Mouse (Mus musculus): Measurements from ENCODE around the gene Hspa1l. TPM values are rescaled to one million over a fixed set of nuclear protein-coding genes. Genes with fewer than 3 reads are reported as not detected.
"Not testable (repeated sequence)": the region's sequence is repeated elsewhere in the genome, so short reads cannot be mapped to it uniquely, and the experiment has no call there.

Gene Hspa1l
- total and polyA plus RNA-seq, 2 experiments from 2014 or later = 0.76 to 0.99 TPM

DNA sequence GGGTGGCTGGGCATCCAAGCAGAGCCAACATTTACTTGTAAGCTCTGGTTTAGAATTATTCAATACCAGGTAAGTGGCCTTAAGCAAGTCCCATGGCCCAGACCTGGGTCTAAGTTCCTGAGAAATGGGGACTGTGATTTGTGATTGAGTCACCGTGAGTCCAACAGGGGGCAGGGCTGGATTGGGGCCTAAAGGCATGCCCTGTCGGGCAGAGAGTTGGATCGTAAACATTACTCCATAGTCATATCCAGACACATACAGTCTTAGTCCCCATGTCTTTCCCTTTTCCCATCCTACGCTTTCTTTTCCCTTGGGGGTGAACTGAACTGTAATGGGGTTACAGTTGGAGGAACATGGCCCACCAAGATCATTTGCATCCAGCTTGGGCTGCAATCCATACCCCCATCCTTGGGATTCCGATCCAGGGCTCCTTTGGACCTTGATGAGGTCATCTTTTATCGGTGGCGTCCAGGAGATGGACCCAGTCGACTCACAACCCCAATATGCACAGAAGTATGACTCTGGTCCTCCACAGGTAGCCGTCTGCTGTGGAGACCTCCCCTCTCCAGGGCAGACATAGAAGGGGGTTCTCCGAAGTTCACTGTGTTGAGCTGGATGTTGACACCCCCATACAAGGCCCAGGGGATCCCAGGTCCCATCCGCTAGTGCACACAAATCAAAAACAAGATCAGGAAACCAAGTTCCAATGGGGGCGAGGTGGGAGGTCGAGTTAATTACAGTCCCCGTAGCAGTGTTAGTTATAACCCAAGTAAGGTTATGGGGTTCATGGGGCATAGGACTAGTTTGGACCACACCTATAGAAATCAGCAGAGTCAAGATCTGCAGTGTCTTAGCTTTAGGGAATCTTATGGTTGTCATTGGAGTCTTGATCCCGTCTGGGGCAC lies 26.3 kb downstream of the Hspa1l start:
- Histone ChIP-seq H3K4me2 (ENCODE audit: low read depth, low read length) (no peak overlapping the region), H3K4me3 (ENCODE audit: low read length) (no peak overlapping the region), H3K9ac (replicated peaks; ENCODE audit: low read length) (no peak overlapping the region)

DNA sequence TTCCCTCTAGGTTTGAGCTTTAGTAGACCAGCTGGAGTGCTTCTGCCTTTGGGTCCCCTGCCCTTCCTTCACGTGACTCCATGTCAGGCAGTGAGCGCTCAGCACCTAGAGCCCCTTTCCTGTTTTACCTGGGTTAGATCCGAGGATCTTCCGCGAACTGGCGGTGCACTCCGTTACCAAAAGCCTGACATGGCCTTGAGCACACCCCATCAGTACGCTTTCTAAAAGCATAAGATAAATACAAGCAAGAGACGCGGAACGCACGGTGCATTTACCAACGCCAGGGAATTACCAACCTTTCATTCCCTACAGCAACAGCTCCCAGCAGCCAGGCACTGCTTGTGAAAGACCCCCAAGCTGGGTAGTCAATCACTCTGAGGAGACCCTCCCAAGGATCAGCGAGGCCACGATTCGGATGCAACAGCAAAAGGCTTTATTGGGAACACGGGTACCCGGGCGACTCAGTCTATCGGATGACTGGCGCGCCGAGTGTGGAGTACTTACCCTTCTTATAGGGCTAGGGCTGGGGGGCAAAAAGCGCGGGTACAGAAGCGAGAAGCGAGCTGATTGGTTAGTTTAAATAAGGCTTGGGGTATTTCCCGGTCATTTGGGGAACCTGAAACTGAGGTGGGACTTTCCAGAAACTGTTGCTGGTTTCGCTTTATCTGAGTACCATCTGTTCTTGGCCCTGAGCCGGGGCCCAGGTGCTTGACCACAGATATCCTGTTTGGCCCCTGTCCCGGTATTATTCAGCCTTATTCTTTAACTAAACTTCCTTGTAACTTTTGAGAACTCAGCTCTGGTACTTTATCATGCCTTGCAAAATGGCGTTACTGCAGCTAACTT lies 27.6 kb downstream of the Hspa1l start:
- H3K36me3 ChIP-seq (ENCODE audit: insufficient read depth, low read length); H3K27me3 ChIP-seq (ENCODE audit: insufficient read depth, low read length); H3K4me1 ChIP-seq (ENCODE audit: insufficient read depth, low read length); H3K9me3 ChIP-seq (ENCODE audit: low read length); ATAC-seq; DNase-seq (ENCODE audit: low spot score): not testable (repeated sequence)
- 16% methylated on average over 29 of the region's 32 CpGs for WGBS
- Histone ChIP-seq H3K27ac (peak overlapping the region; percentile 96), H3K4me2 (ENCODE audit: low read depth, low read length) (peak overlapping the region; percentile 92), H3K4me3 (ENCODE audit: low read length) (peak overlapping the region; percentile 70), H3K9ac (replicated peaks; ENCODE audit: low read length) (peak overlapping the region; percentile 70; the same call in 1 of the 2 replicates)

More for the DNA sequence above, 26.3 kb downstream of the Hspa1l start:
- no peak for ATAC-seq
- H3K27me3 ChIP-seq (ENCODE audit: insufficient read depth, low read length) = no peaks in the 10 kb centered on the region
- H3K27ac ChIP-seq = no peak overlapping the region
- peaks cover 6% of the 10 kb centered on the region for H3K4me1 ChIP-seq (ENCODE audit: insufficient read depth, low read length)
- no peak for TF ChIP-seq CTCF (IDR thresholded peaks at IDR 0.05; ENCODE audit: low read depth)
- H3K9me3 ChIP-seq (ENCODE audit: low read length) = no peaks in the 10 kb centered on the region
- 93% methylated on average over 15 of the region's 15 CpGs for WGBS
- DNase-seq (ENCODE audit: low spot score) = no peak
- no peaks in the 10 kb centered on the region for H3K36me3 ChIP-seq (ENCODE audit: insufficient read depth, low read length)

DNA sequence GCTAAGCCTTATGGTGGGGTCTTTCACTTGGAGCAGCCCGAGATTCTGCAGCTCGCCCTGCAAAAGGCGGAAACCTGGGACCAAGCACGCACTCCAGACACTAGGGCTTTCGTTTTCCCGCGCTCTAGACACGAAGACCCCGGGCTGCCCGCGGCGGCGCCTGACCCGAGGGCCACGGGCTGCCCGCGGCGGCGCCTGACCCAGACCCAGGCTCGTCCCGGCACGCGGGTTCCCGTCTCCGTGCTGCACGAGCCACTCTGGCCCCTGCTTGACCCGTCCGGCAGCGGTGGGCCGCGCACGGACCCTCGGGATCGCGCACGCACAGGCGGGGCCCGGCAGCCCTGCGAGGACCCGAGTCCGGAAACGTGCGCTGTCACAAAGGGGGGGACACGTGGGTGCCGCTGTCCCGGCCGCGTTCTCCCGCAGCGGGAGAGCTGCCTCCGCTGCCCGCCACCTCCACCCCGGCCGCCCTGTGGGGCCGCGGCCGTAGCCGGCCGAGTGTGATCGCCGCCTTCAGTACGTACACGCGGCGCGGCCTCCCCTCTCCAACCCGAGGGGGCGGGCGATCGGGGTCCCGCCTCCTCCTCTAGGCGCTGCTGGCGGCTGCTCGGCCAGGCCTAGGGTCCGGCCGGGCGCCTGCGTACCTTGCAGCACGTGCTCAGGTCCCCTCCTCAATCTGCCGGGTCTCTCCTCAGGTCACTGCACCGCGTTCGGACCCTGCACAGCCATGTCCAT lies 28.4 kb downstream of the Hspa1l start, which contains the start of gene Vars:
Gene Vars, plus strand, starts transcription at position 271 of the 735 bp plus-strand sequence.
- Histone ChIP-seq H3K27ac (peak within 1 kb of the TSS; percentile 96), H3K4me1 (ENCODE audit: insufficient read depth, low read length) (peaks cover 6% of the 10 kb centered on the region), H3K36me3 (ENCODE audit: insufficient read depth, low read length) (peaks cover 13% of the 10 kb centered on the region), H3K9ac (replicated peaks; ENCODE audit: low read length) (peak within 1 kb of the TSS; percentile 70), H3K27me3 (ENCODE audit: insufficient read depth, low read length) (no peaks in the 10 kb centered on the region), H3K9me3 (ENCODE audit: low read length) (no peaks in the 10 kb centered on the region), H3K4me3 (ENCODE audit: low read length) (peak within 1 kb of the TSS; percentile 70), H3K4me2 (ENCODE audit: low read depth, low read length) (peak within 1 kb of the TSS; percentile 92)
- DNase-seq (ENCODE audit: low spot score) = peak; percentile 90
- peak; percentile 91 for ATAC-seq
- WGBS = under 1% methylated on average over 75 of the region's 83 CpGs
- TF ChIP-seq CTCF (IDR thresholded peaks at IDR 0.05; ENCODE audit: low read depth) = no peak

DNA sequence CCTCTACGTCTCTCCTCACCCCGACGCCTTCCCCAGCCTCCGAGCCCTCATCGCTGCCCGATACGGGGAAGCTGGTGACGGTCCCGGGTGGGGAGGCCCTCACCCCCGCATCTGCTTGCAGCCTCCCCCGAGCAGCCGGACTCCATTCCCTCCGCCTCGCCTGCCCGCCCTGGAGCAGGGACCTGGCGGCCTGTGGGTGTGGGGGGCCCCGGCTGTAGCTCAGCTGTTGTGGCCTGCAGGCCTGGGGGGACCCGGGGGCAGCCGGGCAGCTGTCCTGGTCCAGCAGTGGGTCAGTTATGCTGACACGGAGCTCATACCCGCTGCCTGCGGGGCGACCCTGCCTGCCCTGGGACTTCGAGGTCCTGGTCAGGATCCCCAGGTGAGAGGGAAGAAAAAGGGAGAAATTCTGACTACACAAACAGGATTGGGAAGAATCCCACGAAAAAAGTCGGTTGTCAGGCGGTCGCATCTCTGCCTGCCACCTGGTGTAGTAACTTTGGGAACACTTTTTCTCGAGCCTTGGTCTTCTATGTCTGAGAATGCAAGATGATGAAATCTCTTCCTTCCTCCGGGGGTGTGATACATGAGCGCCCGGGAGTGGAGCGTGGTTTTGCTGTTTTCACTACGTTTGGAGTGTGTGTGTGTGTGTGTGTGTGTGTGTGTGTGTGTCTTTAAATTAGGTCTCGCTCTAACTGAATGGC lies 29.1 kb downstream of the Hspa1l start:
- WGBS = under 1% methylated on average over 35 of the region's 35 CpGs
- no peak for ATAC-seq

DNA sequence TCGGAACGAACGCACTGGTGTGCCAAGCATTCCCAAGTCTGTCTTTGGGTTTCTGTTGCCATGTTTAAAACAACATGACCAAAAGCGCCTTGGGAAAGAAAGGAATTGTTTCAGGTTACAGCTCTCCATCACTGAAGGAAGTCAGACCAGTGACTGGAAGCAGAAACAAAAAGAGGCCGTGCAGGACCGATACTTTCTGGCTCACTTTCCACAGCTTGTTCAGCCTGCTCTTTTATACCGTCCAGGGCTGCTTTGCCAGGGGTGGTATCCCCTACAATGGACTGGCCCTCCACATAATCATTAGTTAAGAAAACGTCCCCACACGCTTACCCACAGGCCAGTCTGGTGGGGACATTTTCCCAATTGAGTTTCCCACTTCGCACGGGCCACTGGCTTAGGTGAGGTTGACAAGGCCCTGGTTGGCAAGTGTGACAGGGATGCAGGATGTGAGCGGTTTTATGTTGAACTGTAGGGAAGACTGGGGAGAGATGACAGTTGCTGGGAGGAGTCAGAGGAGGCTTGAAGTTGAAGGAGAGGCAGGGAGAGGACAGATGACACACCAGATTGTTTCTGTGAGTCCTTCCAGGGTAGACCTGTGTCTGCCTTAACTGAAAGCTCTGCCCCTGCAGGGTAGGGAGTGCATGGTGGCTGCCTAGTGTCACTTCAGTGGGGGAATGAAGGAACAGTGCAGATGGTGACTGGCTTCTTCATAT lies 29.8 kb downstream of the Hspa1l start:
- 8% methylated on average over 12 of the region's 12 CpGs for WGBS
- peak overlapping the region; percentile 7; the same call in 1 of the 2 replicates for H3K27ac ChIP-seq
- ATAC-seq = no peak

More for the DNA sequence above, 29.1 kb downstream of the Hspa1l start:
- no peak for TF ChIP-seq CTCF (IDR thresholded peaks at IDR 0.05; ENCODE audit: low read depth)
- Histone ChIP-seq H3K9ac (replicated peaks; ENCODE audit: low read length) (peak overlapping the region; percentile 70), H3K4me1 (ENCODE audit: insufficient read depth, low read length) (peaks cover 6% of the 10 kb centered on the region), H3K27ac (peak overlapping the region; percentile 96), H3K4me3 (ENCODE audit: low read length) (peak overlapping the region; percentile 70), H3K4me2 (ENCODE audit: low read depth, low read length) (peak overlapping the region; percentile 92), H3K36me3 (ENCODE audit: insufficient read depth, low read length) (peaks cover 13% of the 10 kb centered on the region), H3K9me3 (ENCODE audit: low read length) (no peaks in the 10 kb centered on the region), H3K27me3 (ENCODE audit: insufficient read depth, low read length) (no peaks in the 10 kb centered on the region)
- DNase-seq (ENCODE audit: low spot score) = peak; percentile 50

More for the DNA sequence above, 29.8 kb downstream of the Hspa1l start:
- H3K4me2 ChIP-seq (ENCODE audit: low read depth, low read length) = peak overlapping the region; percentile 92
- peak overlapping the region; percentile 70 for H3K4me3 ChIP-seq (ENCODE audit: low read length)
- DNase-seq (ENCODE audit: low spot score) = no peak
- H3K9ac ChIP-seq (replicated peaks; ENCODE audit: low read length) = peak overlapping the region; percentile 70
- peaks cover 6% of the 10 kb centered on the region for H3K4me1 ChIP-seq (ENCODE audit: insufficient read depth, low read length)
- H3K9me3 ChIP-seq (ENCODE audit: low read length) = no peaks in the 10 kb centered on the region
- peak; percentile 2; the same call in 1 of the 2 replicates for TF ChIP-seq CTCF (IDR thresholded peaks at IDR 0.05; ENCODE audit: low read depth)
- H3K27me3 ChIP-seq (ENCODE audit: insufficient read depth, low read length) = no peaks in the 10 kb centered on the region
- H3K36me3 ChIP-seq (ENCODE audit: insufficient read depth, low read length) = peaks cover 13% of the 10 kb centered on the region

Data from hindbrain, postnatal 0 days (tissue).